Mouse (Mus musculus) erythroid progenitor cell, adult 5-6 weeks (primary cell): Measurements from ENCODE around the gene Castor2. TPM values are rescaled to one million over a fixed set of nuclear protein-coding genes. Genes with fewer than 3 reads are reported as not detected.

ENCODE experiments used
- ATAC-seq: replicated peaks from 2 replicates; pipeline ENCODE4 v1.8.0; 2016; ENCODE audit warnings: moderate number of reproducible peaks, mild to moderate bottlenecking, moderate TSS enrichment, inconsistent platforms; ENCODE audit not compliant: poor library complexity, low FRiP score, severe bottlenecking
- total RNA-seq, 2 experiments: library from RNA; stranded (forward) in 1 of 2; stranded (reverse) in 1 of 2; fragments of 150-400 nt in 1 of 2; fragments of 186-747, 209-891 nt in 1 of 2; gene quantifications; 2 replicates each; pipeline versions ENCODE4 v1.2.3 to v1.2.4; 2015 to 2017; ENCODE audit warnings: low replicate concordance in 2 of 2

The Castor2 gene
- total RNA-seq, 2 experiments from 2014 or later, result 0.45 TPM; not detected in 1

DNA sequence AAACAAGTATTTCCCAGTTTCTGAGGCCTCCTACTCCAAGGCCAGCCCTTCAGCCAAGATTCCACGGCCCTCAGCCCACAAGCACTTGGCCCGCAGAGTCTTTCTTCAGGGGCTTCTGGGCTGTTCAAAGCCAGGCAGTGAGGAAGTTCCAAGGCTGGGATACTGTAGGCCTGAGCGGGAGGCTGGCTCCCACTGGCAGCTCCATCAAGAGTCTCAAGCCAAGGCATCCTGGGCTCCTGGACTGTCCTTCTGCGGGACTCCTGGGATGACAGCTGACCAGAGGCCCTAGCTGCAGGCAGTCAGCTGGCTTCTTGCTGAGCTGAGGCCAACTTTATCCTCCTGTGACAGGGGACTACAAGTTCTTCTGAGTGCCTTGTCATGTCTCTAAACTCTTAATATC is 48.6 kb downstream of the Castor2 start:
- ATAC-seq, result no peak

DNA sequence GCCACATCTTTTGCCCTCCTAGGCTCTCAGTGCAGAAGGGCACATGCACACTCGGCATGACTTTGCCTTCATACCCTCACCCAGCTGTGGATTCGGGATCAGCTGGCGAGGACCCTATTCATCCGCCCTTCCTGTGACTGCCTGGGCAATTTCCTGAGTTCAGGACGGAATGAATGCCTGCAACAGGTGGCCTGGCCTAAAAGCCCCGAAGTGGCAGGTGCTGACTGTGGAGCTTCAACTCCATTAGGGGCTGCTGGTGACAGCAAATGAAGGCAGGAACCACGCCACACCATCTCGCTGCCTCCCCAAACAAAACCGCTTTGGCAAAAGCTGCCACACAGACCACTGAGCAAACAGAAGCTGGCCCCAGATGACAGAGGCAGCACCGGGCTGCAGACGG is 52.4 kb downstream of the Castor2 start:
- ATAC-seq, result no peak

DNA sequence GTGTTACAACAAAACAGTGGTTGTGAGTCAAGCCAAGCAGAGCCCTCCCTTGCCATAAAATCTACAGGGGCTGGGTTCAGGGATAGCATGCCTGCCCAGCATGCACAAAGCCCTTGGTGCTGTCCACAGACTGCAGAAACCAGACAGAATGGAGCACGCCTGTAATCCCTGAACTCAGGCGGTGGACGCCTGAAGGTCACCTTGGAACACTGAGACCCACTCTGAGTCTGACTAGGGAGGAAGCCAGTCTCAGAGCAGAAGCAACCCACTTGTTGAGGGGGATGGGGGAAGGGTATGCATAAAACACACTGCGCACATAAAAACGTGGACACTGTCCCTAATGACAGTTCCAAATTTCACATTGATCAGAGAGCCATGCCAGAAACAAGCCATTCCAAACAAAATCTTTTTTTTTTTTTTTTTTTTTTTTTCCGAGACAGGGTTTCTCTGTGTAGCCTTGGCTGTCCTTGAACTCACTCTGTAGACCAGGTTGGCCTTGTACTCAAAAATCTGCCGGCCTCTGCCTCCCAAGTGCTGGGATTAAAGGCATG is 56.5 kb downstream of the Castor2 start:
- ATAC-seq, result no peak

DNA sequence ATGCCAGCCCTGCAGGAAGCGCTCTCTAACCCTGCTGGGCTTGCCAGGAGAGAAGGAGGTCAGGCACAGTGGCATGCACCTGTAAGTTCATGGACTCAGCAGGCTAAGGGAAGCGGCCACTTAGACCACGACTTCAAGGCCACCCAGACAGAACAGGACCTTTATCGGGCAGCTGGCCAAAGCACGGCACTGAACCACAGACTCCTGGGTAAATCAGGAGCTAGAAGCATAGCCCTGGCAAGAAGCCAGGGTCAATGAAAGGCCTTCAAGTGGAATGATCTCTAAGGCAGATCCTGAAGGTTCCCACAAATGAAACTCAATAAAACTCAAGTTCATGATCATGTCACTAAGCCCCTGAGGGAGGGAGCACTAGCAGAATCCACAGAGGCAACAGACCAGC is 65.2 kb downstream of the Castor2 start:
- no peak for ATAC-seq

DNA sequence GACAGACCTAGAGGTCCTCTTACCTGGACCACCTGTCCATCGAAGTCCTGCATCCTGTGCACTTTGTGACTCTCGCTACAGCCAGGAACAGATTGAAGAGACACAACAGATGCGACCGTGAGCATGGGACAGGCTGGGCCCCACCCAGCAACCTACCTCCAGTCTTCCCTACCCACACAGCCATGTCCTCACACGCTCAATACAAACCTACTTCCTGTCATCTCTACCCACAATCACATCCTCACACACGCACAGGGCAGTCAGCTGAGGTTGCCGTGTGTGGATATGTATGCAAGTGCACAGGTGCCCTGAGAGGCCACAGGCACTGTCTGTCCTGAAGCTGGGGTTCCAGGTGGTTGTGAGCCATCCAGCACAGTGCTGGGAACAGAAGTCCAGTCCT is 67.1 kb downstream of the Castor2 start:
- ATAC-seq, result no peak

DNA sequence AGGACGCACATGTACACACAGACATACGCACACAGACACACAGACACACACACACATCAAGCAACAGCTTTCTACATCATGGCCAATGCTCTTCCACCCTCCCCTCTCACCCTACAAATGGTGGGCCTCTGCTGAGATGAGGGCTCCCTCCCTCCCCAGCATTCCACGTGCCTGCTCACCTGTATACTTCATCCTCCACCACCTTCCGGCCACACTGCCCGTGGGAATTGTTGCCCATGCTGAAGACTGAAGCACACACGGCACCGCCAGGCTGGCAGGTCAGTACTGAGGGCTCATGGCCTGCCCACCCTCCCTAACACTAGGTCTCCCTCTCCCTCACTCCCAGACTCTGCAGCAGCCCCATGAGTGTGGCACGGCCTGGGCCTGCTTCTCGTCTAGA is 68.5 kb downstream of the Castor2 start:
- no peak for ATAC-seq

DNA sequence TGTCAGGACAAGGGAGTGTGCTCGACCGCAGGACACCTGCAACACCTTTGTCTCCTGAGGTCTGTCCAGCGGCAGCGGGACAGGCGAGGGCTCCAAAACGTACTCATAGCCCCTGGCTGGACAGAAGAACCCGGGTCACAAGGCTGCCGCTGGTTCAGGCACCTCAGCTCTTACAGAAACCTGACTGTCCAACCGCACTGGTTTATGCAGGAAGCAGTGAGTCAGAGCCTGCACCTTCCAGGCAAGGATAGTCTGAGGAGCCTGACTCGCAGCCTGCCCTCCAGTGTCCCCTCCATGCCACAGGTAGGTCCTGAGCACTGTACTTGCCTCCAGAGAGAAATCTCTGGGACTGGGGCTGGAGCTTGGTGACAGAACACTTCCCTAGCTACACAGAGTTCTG is 69.7 kb downstream of the Castor2 start:
- ATAC-seq, result no peak

DNA sequence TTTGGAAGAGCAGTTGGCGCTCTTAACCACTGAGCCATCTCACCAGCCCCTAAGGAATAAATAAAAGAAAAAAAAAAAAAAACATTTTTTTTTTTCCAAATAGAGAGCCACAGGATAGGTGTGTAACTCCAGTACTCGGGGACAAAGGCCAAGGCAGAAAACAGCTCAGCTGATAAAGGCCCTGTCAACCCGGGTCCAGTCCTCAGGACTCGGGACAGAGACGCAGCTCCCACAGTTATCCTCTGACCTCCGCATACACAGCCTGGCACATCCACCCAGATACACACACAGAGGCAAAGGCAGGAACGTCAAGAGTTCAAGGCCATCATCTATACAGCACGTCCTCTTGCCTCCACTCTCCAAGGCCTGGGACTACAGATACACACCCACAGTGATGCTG is 70.7 kb downstream of the Castor2 start:
- ATAC-seq, result no peak

DNA sequence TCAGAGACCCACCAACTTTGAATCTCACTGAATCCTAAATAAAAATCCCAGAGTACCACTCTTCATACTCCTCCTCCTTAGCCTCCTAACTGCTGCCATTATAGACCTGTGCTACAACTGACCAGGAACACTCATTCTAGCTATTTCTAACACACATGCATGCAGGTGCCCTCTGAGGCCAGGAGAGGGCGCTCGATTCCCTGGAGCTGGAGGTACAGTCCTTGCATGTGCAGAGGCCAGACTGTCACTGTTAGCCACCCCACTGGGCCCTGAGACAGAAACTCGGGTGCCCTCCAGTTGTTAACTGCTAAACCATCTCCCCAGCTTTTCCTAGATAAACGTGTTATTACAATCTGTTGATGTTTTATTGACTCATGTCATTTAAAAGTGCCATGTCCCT is 73.7 kb downstream of the Castor2 start:
- no peak for ATAC-seq

DNA sequence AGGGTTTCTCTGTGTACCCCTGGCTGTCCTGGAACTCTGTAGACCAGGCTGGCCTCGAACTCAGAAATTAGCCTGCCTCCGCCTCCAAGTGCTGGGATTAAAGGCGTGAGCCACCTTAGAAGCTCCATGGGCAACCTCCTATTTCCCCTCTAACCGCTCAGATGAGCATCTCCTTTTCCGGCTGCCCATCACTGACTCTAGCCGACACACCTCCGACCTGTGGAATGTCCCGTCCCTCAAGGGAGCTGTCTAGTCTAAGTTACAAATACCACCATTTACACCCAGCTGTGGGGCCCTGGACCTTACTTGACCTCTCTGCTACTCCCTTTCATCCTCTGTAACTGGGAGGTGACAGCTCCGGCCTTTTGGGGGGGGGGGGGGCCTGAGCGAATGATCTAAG is 76.2 kb downstream of the Castor2 start:
- ATAC-seq, result no peak

DNA sequence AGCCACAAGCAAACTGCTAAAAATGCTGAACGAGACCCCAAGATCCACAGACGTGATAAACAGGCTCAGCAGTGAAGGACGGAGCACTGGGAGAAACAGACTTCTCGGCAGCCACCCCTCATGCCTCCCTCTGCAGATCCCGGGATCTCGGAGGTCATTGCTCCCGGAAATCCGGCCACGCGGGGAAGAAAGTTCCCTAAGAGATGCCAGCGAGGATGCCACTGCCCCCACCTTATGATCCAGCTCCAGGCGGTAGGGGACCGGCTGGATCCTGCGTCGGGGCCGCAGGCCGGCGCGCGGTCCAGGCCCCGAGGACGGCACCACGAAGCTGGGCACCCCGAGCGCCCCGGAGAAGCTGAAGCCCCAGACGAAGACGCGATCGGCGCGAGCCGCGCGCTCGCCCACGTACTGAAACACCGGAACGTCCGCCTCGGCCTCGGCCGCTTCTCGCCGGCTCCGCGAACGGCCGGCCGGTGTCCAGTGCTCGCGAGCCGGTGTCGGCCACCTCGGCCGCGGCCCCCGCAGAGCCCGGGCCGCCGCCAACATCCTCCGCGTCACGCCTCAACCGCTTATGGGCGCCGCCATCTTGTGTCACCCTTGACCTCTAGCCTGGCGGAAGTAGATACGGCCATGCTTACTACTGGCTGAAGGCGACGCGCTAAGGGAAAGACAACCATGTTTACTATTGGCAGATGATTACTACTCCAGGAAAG is 76.8 kb downstream of the Castor2 start, which contains the start of gene Rcc1l:
Rcc1l (minus strand) TSS at position 606 of the 713 bp plus-strand sequence.
- peak; percentile 93 for ATAC-seq

DNA sequence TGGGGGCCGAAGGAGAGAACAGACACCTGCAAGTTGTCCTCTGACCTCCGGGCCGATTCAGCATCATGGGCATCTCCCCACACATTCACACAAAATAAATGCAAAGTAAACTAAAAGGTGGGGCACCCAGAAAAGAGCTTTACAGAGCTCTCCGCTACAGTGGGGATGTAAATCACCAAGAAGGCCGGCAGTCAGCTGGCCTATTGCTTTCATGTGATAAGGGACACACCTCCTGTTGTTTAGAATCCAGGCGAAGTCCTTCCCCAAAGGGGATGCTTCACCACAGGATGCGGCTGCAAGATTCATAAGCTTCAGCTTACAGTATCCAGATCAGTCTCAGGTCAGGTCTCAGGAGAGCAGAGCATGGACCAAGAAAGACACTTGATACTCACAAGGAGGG is 79.0 kb downstream of the Castor2 start:
- no peak for ATAC-seq

DNA sequence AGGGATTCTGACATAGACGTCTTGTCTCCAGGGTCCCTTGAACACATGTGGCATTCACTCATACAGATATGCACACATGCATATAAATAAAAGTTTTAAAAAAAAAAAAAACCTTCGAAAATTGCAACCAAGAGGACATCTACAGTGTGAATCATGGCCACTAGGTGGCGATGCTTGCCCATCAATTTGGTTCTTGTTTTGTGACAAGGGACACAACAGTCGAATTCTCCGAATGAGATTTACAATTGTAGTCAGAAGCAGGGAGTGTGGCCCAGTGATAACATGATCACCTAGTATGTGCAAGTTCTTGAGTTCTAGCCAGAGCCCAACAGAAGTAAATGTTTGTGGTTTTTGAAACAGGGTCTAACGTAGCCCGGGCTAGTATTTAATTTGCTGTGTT is 80.4 kb downstream of the Castor2 start:
- no peak for ATAC-seq

DNA sequence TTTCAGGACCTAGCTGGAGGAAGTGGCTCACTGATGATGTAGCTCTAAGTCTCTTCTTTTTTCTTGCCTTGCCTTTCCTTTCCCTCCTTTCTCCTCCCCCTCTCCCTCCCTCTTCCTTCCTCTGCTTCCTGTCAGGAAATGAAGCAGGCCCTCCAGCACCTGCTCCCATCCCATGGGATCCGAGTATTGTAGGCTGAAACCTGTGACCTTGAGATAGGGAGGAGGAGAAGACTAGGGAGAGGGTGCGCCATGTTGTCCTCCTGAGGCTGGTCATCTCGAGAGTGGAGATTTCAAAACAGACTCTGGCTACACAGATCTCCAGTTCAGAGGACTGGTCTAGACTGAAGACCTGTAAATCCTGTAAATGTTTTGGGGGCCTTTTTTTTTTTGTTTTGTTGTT is 82.7 kb downstream of the Castor2 start:
- no peak for ATAC-seq

DNA sequence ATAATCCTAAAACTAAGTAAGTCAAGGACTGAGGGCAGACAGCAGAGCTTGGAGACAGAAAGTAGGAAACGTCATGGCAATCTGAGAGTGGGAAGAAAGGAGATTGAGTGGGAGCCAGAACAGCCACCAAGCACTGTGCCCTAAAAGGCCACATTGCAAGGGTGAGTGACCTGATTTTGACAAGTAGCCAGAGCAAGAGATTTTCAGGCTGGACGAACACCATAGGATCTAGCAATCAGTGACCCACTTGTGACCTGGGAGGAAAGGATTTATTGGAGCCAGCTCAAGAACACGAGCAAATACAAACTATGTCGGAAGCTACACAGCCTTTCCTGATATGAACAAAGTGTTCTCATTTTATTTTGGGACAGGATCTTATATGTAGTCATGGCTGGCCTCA is 83.2 kb downstream of the Castor2 start:
- no peak for ATAC-seq

DNA sequence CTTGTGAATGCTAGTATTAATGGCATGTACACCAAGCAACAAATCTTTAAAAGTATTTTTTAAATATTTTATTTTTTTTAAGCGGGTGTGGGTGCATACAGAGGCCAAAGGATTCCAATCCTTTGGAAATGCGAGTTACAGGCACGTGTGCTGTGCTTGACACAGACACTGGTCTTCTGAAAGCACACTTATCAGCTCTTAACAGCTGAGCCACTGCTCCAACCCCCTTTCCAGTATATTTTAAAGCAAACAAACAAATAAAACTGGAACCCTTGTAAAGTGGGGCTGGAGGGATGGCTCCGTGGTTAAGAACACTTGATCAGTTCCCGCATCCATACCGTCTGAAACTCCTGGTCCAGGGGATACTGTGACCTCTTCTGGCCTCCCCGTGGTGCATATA is 83.7 kb downstream of the Castor2 start:
- ATAC-seq, result no peak

DNA sequence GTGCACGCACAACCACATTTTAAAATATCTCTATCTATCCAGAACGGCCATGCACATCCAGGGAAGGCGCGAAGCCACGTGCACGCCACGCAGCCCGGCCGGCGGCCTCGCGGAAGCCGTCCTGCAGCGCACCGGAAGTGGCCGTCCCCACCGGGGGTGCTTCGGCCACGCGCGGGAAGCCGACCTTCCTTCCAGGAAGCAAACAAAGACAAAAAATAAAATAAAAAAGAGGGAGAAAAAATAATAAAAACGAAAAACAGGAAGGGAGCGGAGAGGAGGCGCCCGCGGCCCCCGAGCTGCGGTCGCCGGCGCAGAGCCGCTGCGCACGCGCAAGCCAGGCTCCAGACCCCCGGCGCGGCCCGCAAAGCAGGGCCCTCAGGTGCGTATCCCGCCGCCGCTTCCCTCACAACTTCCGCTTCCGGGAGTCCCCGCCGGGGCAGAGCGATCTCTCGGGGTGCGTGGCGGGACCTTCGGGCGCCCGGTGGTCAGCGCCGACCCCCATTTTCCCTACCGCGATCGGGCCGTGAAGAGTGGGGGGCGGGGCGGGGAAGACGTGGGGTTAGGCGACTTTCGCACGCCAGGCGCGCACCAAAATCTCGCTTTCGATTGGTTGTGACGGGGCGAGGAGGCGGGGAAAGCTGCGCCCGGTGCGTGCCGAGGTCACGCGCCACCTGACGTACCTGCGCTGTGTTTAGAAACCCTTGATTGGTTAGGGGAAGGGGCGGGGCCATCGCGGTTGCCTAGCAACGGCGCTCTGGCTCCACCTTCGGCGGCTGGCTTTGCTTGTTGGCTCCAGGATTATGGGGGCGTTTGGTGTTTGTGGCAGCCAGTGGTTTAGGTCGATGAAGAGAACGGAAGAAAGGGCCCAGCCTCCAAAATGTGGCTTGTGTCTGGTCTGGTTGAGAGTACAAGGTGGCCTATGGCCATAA is 84.6 kb downstream of the Castor2 start, which contains the start of gene Gtf2ird2:
Gtf2ird2 (plus strand) TSS at position 140 of the 929 bp plus-strand sequence.
- ATAC-seq, result peak; percentile 99

DNA sequence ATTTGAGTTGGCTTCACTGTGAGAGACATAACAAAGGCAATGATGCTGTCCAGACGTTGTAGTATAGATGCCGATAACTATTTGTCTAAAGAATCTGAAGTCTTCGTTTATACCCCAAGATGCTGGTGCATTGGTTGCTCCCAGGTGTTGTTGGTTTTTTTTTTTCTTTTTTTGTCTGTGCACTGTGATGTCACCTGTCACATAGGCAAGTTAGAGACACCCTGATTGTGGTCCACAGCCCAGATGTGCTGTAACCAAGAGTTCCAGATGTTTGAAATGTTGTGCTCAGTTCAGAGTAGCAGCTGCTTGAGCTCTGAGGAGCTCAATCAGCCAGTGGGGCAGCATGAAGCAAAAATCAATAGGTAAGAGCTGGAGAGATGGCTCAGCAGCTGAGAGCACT is 86.5 kb downstream of the Castor2 start:
- no peak for ATAC-seq

DNA sequence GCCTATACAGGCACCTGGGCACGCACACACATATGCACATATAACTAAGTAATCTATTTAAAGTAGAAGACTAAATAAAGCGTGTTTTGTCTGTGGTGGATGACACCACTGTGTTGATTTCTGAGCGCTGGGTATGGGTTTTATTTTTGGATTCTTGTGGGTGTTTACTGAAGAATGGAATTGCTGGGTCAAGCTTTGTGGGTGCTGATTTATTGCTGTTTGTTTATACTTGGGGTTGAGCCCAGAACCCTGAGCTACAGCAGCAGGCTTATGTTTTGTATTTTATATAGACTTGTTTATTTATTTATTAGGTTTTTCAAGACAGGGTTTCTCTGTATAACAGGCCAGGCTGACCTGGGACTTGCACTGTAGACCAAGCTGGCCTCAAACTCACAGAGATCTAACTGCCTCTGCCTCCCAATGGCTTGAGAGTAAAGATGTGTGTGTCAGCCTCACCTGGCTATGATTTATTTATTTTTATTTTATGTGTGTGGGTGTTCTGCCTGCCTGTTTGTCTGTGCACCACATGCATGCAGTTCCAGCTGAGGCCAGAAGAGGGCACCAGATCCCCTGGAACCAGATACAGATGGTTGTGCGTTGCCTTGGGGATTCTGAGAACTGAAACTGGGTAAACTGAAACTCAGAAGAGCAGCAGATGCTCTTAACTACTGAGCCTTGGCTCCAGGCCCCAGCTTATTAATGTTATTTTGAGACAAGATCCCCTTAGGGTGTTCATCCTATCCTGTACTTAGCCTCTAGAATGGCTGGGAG is 87.6 kb downstream of the Castor2 start:
- no peak for ATAC-seq

DNA sequence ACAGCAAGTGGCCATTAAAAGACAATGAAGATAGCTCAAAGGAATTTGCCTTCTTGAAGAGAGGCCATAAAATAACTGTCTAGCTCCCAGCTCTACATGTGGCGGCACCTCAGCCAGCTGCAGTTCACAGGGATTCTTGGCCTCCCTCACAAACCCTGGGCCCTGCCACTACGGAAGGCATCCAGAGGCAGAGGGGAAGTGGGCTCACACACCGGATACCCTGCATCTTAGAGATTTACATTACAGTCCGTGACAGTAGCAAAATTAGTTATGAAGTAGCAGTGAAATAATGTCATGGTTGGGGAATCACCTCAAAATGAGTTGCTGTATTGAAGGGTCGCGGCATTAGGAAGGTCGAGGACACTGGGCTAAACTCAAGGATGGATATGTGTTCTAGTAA is 89.1 kb downstream of the Castor2 start:
- ATAC-seq, result no peak
